Mouse (Mus musculus): ENCODE measurements around the gene Fthl17f. TPM values are rescaled to one million over a fixed set of nuclear protein-coding genes. Genes with fewer than 3 reads are reported as not detected.

Fthl17f gene
- polyA plus RNA-seq, 1 experiment from 2014 or later, result not detected

DNA sequence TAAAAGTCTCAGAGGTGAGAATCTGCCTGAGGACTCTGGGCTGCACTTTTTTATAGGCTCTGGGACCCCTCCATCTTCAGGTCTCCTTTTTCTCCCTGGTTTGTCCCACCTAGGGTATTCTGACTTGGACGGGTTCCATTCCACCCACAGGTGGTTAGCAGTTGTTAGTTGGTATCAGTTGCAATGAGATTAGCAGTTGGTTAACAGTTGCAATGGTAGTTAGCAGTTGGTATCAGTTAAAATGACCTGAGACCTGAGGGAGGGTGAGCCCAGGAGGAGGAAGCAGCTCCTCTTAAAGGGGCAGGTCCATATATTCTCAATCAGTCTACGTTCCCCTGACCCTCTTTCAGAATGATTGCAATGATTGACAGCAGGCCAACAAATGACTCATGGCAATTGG is 47.6 kb downstream of the Fthl17f start:
- no peaks in the 10 kb centered on the region for H3K27me3 ChIP-seq (ENCODE audit: control insufficient read depth, insufficient read depth, low read depth, low read length)
- no peak for ATAC-seq (ENCODE audit: low read depth)
- H3K36me3 ChIP-seq (ENCODE audit: control insufficient read depth, insufficient read depth), result no peaks in the 10 kb centered on the region
- H3K4me3 ChIP-seq (ENCODE audit: low read depth, low read length), result no peak overlapping the region
- H3K27ac ChIP-seq (ENCODE audit: low read length), result no peak overlapping the region
- no peaks in the 10 kb centered on the region for H3K9me3 ChIP-seq (replicated peaks; ENCODE audit: control insufficient read depth, low read length)
- 38% methylated on average over 2 of the region's 2 CpGs for WGBS (ENCODE audit: insufficient replicate concordance)
- H3K9ac ChIP-seq (ENCODE audit: low read depth, low read length), result no peak overlapping the region
- H3K4me2 ChIP-seq (ENCODE audit: low read depth, low read length), result no peak overlapping the region
- H3K4me1 ChIP-seq (ENCODE audit: control insufficient read depth, low read depth, low read length), result no peaks in the 10 kb centered on the region

Other genes with a start within 250 kb of the Fthl17f start
- gene Gm6592, start 219.0 kb upstream of the Fthl17f start, polyA plus RNA-seq (2015; fragmentation: Nextera tagmentation; extraction: Ambion mirVana), result not detected in 2 replicates
- gene Gm5751, start 188.8 kb upstream of the Fthl17f start, polyA plus RNA-seq (2015; fragmentation: Nextera tagmentation; extraction: Ambion mirVana), result not detected in 2 replicates
- gene B630019K06Rik, start 170.6 kb upstream of the Fthl17f start, polyA plus RNA-seq (2015; fragmentation: Nextera tagmentation; extraction: Ambion mirVana), result 0.19 and 0.25 TPM in 2 replicates
- not detected in 2 replicates for gene Fthl17b, start 100.0 kb upstream of the Fthl17f start, polyA plus RNA-seq (2015; fragmentation: Nextera tagmentation; extraction: Ambion mirVana)
- gene Fthl17c, start 86.5 kb upstream of the Fthl17f start, polyA plus RNA-seq (2015; fragmentation: Nextera tagmentation; extraction: Ambion mirVana), result not detected in 2 replicates
- not detected in 2 replicates for gene Fthl17d, start 76.3 kb upstream of the Fthl17f start, polyA plus RNA-seq (2015; fragmentation: Nextera tagmentation; extraction: Ambion mirVana)
- not detected in 2 replicates for gene Fthl17e, start 29.5 kb upstream of the Fthl17f start, polyA plus RNA-seq (2015; fragmentation: Nextera tagmentation; extraction: Ambion mirVana)
- gene 4930402K13Rik, start 41.5 kb downstream of the Fthl17f start, polyA plus RNA-seq (2015; fragmentation: Nextera tagmentation; extraction: Ambion mirVana), result not detected in 2 replicates
- 0.19 and 0.33 TPM in 2 replicates for gene Lancl3, start 136.9 kb downstream of the Fthl17f start, polyA plus RNA-seq (2015; fragmentation: Nextera tagmentation; extraction: Ambion mirVana)
- gene Gm14862, start 193.9 kb downstream of the Fthl17f start, polyA plus RNA-seq (2015; fragmentation: Nextera tagmentation; extraction: Ambion mirVana), result 3.4 and 3.8 TPM in 2 replicates
- 25.2 and 26.2 TPM in 2 replicates for gene Xk, start 209.7 kb downstream of the Fthl17f start, polyA plus RNA-seq (2015; fragmentation: Nextera tagmentation; extraction: Ambion mirVana)
- gene H2al1m, start 220.7 kb downstream of the Fthl17f start, polyA plus RNA-seq (2015; fragmentation: Nextera tagmentation; extraction: Ambion mirVana), result 2.2 and 2.3 TPM in 2 replicates

All from liver, embryonic 16.5 days (tissue).